Mouse (Mus musculus) cerebellum, postnatal 36 days (tissue): ENCODE measurements around the gene Fn3k.

ENCODE experiments used
- DNase-seq, 2 experiments: peaks; one replicate each; pipeline ENCODE4 v3.0.0; 2021 to 2022; ENCODE audit warnings: mixed read lengths in 2 of 2

Gene Fn3k

DNA sequence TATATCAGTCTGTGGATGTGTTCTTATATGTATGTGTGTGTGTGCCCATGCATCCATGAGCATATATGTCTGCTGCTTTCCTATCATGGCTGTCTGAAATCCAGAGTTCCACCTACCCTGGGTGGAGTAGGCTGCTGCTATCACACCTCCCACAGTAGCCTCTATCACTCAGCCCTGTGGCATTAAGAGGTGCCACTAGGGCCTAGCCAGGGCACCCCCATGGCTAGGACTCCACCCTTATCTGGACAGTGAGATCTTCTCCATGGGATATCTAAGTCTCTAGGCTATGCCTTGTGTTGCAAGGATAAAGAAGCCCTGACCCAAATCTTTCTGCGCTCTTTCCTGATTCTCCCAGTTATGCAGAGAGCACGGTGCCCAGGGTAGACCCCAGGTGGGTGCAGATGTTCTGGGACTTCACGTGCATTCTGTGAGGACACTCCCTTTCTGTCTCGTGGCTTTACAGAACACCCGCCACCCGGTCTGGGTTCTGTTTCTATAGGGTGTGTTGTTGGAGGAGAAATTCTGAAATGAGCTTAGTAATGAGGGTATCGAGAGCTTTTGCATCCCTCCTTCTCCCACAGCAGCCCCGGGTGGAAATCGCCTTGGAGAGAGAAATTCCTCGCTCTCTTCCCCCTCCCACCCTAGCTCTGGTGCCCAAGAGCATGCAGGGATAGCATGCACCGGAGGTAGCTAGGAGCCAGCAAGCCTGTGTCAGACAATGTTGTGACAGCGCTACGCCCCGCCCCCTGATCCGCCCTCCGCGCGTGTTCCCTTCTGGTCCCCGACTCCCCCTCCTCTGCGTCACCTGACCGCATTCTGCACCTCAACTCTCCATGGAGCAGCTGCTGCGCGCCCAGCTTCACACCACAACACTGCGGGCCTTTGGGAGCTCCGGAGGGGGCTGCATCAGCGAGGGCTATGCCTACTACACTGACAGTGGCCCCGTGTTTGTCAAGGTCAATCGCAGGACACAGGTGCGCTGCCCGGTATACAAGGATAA is at the start of gene Fn3k:
Gene Fn3k (plus strand): TSS at position 758 of the 1,000 bp plus-strand sequence.
- peak; percentile 96 to 98 for DNase-seq

DNA sequence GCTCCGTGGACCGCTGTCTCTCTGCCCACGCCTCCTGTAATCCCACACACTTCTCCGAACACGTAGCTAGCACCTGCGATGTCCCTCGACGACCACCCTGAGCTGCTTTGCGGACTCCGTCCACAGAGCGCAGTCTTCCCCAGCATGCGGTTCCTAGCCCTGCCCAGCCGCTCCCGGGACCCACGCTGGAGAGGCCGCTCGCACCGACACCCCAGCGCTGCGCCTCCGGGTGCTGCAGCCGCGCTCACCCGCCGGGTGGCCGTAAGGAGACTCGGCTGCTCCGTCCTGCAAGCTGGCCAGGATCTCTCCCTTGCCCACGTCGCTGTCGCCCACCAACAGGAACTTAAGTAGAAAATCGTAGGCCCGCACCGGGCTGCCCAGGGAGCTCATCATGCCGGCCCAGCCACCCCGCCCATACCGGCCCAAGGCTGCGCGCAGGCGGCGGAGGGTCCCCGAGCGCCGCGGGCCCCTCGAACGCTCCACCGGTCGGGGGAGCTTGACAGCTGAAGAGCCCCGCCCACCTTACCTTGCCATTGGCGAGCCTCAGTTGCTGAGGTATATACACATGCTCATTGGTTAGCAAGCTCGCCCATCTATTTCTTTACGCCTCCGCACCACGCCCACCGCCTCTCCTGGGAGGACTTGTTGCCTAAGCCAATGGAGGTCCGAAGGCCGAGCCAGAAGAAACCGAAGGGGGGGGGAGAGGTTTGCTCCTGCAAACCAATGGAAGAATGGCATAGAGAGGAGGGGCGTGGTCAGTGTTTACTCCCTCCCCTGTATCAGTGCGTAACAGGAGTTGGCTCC is 46.8 kb upstream of the Fn3k start, which contains the start of gene Rab40b:
Gene Rab40b (minus strand): TSS at position 502 of the 804 bp plus-strand sequence.
- peak; percentile 72 to 83 for DNase-seq

DNA sequence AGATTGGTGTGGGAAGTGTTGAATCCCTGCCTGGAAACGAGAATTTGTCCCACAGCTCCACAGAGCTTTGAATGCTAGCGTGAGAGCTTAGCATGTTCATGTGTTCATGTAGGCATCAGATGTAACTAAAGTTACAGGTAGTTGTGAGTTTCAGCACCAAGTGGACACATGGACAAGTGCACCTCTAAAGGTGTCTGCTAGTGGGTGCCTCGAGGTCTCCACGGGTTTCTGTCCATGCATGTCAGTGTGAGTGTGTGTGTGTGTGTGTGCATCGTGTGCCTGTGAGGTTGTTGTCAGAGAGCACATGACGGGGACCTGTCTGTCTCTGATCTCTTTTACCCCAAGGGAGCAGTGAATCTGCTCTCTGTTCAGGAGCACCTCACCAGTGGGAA is 46.2 kb upstream of the Fn3k start:
- no peak for DNase-seq

DNA sequence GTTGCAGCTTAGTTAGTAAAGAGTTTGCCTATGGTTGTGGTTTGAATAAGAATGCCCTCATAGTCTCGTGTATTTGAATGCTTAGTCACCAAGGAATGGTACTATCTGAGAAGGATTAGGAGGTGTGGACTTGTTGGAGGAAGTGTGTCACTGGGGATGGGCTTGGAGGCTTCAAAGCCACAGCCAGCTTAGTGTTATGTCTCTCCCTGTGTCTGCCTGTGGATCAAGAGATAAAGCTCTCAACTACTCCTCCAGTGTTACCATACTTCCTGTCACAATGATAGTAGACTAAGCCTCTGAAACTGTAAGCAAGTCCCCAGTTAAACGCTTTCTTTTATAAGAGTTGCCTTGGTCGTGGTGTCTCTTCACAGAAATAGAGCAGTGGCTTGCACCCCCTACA is 43.9 kb upstream of the Fn3k start:
- DNase-seq, result no peak

DNA sequence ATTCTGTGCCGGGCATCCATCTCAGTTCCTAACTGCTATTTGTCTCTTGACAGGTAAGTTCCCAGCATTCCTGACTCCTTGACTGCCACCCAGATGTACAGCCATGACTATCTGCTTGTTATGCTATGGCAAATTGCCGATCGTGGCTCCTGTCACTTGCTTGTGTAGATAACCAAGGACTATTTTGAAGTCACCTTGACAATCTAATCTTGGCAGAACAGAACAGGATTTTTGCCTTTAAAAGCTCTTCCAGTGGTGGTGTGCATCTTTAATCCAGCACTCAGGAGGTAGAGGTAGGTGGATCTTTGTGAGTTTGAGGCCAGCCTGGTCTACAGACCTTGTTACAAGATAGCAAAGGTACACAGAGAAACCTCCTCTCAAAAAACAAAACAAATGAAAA is 42.3 kb upstream of the Fn3k start:
- DNase-seq, result no peak

DNA sequence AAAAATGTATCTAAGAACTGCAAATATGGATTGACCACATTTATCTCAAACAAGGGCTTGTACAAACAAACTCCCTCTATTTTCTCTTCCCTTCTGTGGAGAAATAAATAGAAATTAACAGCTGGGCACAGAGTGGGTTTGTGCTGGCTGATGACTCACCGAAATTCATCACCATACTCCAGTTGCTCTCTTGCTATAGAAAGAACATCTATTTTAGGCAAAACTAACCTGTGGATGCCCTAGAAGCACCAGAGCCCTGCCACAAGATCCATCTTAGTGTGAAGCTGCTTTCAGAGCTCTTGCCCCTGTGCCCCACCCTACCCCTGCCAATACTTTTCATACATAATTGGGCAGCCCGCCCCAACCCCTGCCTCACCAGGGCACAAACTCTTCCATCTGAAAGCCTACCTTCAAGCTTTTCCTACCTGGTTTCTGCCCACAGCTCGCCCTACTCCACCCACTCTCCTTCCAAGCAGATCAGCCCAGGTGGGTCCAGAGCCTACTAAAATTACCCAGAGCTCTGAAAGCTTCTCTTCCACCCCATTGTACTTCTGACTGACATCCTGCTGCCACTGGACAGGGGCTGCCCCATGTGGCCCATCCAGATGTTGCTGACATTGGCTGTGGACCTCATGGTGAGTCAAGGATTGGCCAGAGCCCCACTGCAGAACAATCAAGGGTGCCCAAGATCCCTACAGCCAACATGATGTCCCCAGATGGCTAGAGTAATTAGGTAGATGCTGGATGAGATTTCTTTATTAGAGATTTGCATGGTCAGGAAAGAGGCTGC is 27.2 kb upstream of the Fn3k start:
- no peak for DNase-seq

DNA sequence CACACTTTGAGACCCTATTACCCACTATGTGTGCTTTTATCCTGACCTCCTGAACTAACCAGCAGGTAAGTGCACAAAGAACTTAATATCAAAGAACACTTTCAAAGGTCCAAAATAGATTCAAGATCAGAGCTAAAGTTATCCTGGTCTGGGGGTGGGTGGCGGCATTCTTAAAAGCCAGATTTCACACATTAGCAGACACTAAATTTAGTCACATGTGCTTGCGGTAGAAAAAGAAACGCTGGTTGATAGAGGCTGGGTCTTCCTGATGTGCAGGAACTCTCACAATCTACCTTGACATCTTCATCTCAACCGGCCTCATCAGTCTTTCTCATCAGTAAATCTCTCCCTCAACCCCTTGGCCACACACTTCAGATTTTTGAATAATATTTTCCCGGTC is 20.0 kb upstream of the Fn3k start:
- DNase-seq, result no peak

DNA sequence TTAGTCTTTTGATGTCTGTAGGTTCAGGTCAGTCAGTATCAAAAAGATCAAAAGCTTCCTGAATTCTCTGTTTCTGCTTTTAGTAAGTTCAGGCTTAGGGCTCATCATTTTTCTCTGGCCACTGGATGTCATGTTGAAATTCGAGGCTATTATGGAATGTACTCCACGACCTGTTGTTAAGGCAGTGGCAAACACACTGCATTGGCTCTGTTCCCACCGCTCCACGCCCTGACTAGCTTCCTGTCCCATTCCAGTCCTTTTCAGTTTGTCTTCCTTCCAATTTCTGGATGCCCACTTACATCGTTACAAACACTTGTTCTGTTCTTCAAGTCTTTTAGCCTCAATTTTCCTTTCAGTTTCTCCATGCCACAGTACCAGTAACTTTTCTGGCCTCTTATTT is 19.4 kb upstream of the Fn3k start:
- no peak for DNase-seq

DNA sequence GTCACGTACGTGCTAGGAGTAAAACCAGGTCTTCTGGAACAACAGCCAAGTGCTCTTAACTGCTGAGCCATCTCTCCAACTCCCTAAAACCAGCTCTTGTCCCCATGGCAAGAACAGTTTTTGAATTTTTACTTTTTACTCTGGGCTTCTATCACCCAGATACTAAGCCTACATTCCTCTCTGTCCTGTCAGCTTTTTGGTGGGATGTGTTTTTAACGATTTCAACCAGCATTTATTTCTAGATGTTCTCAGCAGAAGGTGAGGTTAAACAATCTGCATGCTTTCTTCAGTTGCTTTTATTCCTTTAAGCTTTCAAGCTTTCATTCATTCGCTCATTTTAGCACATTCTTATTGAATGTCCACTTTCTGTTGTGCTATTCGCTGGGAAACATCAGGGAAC is 16.7 kb upstream of the Fn3k start:
- no peak for DNase-seq

DNA sequence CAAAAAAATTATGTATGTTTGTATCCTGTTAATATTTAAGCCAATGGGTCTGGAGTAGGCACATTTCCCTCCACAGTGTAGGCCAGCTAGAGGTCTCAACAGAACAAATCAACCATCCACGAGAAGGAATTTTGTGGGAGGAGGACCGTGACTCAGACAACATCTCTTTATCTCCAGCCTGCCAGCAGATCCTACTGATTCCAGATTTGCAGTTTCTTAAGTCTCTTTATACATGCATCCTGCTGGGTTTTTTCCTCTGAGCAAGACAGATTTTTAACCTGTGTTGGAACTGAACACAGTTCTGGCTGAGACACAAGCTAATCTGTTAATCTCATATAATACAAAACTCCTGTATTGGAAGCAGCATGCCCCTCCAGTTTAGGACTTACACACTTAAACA is 15.8 kb upstream of the Fn3k start:
- no peak for DNase-seq

DNA sequence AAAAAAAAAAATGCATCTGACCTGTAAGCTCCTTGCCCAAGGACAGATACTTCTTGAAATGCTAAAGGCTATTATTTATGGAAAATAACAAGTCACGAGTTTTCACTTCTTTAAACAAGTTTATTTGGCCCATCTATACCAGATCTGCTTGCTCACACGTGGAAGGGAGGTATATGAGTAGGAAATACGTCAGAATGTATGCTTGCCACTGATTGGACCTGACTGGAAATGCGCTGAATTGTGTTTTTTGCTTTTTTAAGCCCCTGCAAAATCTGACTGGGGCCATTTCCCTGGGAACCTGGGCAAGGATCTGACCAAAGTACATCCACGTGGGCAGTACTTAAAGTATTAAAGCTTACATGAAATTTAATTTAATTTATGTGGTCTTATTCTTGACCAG is 14.3 kb upstream of the Fn3k start:
- no peak for DNase-seq

DNA sequence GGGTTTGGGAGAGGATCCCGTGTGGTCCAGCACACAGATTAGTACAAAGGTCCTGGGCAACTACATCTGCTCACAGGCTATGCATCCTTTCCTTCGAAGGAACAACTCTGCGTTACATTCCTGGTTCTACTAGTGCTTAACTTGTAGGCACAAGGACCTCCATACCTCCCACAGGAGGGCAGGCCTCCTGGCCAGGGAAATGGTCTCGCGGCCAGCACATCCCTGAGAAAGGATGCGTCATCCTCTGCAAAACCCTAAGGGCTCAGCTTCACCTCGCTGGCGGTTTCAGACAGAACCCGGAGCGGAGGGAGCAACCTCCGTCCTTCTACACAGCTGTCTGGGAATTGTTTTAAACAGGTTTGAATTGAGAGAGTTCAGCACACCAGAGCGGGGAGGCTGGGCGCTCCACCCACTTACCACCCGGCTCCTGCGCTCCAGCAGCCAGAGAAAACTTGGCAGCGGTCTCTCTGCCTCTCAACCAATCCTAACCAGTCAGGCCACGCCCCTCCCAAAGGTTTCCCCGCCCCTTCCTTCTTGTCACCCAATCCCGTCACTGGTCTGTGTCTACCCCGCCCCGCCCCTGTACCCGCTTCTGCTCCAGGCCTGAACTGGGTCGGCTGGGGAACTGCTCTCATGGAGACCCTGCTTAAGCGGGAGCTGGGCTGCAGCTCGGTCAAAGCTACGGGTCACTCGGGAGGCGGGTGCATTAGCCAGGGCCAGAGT is 13.7 kb upstream of the Fn3k start, which contains the start of gene Fn3krp:
Gene Fn3krp (plus strand): TSS at position 572 of the 723 bp plus-strand sequence.
- DNase-seq, result peak; percentile 99 to 100

DNA sequence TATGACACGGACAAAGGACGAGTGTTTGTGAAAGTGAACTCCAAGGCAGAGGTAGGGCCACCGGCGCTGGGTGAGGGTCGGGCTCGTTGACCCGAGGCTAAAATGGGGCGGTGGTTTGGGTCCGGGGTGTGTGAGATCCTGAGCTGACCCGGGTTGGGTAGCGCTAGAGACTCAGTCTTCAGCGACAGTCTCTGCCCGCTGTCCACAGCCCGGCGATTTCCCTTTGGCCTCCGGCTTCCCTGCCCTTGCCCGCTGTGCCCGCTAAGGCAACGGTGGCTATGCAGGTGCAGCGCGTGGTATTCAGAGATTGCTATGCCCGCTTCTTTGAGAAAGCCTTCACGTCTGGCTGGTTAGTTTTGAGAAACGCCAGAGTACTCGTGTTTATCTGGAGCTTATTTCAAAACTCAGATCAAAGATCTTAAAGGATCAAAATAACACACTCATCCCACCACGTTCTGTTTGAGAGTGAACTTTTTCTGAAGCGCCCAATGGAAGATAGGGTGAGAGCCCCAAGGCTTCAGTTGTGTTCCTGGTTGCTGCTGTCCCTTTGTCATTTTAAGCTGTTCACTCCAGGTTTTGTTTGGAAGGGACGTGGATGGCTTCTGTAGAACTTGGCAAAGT is 13.1 kb upstream of the Fn3k start:
- DNase-seq, result no peak

DNA sequence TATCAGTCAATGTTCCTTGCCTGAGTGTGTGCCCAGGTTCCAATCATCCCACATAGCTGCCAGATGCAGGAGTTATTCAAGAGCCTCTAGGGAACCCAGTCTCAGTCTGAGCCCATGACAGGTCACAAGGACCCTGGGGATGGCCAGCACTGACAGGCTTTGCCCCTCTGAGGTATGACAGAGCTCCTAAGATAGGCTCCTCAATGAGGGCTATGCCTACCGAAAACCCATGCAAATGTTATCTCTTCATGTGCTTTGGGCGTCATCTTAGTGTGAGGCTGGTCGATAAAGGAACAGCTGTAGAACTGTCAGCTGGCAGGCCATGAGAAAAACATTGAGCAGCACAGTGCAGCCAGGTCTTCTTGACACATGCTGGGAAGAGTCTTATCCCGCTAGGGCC is 1.3 kb upstream of the Fn3k start:
- no peak for DNase-seq

DNA sequence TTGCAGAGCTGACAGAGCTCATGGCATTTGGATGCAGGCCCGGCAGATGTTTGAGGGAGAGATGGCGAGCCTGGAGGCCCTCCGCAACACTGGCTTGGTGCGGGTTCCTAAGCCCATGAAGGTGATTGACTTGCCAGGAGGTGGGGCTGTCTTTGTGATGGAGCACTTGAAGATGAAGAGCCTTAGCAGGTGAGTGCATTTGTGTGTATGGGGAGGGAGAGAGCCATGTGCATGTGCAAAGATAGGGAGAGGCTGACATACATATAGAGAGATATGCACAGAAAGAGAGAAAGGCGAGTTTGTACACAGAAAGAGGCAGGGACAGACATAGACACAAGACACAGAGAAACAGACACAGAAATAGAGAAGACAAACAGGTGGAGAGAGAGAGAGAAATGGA is 2.5 kb downstream of the Fn3k start:
- no peak for DNase-seq

DNA sequence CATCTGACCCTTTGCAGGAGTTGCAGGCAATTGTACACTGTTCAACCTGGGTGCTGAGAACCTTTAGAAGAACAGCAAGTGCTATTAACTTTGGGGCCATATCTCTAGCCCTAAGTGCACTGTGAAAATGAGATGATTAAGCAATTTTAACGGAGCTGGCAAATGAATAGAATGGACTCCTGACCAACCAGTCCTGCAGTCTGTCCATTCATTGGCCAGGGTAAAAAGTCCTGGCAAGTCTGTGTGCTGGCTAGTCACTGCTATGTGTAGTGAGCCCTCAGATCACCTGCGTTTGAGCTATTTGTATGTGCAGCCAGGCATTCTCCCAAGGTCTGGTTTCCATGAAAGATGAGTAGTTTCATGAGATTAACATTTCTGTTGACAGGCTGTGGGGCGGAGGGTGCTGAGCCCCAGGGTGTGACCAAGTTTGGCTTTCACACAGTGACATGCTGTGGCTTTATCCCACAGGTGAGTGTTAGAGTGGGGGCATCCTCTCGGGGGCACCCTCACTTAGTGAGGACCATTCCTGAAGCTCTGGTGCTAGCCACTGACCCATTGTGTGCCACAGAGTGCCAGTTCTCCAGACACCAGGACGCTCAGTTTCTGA is 5.1 kb downstream of the Fn3k start:
- no peak for DNase-seq

DNA sequence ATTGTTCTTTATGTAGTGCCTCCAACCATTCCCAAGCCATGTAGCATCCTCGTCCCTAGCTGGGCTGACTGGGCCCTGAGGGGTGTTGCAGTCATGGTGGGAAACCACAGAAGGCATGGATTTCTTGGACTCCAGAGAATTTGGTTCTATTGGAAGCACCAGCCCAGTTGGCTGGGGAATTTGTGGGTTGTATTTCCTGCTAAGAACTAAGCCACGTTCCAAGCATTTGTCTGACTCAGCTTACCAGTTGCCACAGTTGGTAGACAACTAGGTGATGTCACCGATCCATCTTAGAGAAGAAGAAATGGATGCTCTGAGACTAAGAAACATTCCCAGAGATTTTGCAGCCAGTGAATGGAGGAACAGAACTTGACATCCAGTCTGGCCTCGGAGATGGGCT is 6.9 kb downstream of the Fn3k start:
- DNase-seq, result no peak

DNA sequence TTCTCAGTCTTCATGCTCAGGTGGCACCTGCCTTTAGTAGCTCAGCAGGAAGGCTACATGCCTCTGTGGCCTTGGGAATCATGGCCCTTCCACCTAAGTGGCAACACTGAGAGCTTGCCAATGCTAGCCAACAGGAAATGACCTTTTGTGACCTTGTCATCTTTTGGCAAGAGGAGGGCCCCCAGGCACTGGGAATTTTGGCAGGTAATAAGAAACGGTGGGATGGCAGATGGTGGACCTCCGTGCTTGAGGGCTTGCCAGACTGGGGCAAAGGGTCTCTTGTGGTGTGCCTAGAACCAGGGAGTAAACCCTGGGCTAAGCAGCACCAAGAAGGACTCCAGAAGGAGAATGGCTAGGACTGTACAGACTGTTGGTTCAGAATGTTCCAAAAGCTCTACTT is 7.4 kb downstream of the Fn3k start:
- DNase-seq, result no peak

DNA sequence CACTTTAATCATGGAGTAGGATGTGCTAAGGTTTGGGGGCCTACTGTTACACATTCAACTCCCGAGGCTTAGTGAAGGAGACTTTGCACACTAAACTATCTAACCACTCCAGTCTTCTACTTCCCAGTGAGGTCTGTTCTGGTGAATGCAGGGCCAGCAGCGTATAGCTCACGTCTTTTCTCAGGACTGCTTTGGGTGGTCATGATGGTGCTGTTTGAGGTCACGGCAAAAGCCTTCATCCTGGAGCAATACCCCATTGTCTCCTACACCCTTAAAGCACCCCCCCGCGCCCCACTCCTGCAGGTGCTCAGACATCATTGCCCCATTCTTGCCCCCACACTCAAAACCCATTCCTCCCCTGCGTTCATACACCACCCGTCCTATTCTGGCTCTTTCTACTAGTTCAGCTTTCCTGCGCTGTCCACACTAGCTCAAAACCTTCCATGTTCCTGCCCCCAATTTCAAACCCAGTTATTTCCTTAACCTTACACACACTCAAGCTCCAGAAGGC is 16.6 kb downstream of the Fn3k start:
- peak in 1 of 2 experiments; percentile 21 for DNase-seq

DNA sequence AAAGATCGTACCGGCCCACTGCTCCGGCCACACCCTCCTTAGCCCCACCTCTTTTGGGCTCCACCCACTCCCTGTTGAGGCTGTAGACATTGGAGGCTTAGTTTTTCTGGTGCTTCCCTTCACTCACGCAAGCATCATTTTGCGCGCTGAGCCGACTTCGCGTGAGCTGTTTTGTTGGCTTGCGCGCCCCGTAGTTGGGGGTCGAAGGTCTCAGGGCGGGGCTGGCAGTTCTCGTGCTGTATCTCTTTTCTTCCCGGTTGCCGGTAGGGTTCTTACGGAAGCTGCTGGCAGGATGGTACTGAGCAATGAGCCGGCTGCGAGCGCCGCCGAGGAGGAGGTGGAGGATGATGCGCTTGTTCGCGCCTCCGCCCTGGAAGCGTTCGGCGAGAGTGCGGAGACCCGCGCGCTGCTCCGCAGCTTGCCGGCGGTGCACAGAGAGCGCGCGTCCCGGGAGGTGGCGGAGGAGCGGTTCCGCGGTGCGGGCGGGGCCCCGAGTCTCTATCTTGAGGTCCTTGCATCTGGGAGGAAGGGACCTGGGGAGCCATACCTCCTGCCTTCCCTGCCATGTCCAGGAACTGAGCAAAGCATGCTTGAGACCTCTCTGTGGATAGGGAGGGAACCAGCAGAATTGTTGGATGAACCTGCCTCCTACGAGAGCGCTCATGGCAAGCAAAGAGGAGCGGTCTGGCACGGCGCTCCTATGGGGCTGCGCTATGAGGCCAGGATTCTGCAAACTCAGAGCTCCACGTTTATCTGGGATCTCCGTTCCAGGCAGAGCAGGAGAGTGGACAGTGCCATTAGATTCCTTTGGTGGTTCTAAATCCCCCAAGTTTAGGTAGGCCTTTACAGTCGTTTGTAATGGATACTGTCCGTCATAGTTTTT is 17.3 kb downstream of the Fn3k start, which contains the start of gene Tbcd:
Gene Tbcd (plus strand): TSS at position 197 of the 883 bp plus-strand sequence.
- DNase-seq, result peak; percentile 95 to 96
